Mouse (Mus musculus) liver, postnatal 0 days (tissue): ENCODE measurements around the gene Insig1.

Experiments
- CTCF ChIP-seq: sonication (generic); IDR thresholded peaks from 2 replicates; pipeline ENCODE4 v1.5.1; 2016; ENCODE audit warnings: antibody characterized with exemption, low read depth
- EP300 ChIP-seq: IDR thresholded peaks from 2 replicates; pipeline ENCODE4 v1.6.1; 2016; ENCODE audit warnings: antibody characterized with exemption, low read depth, mild to moderate bottlenecking

GRCm38 (mm10) chr5:28095671-28096070 lies 24.5 kb downstream of the Insig1 start:
- TF ChIP-seq CTCF (no peak), EP300 (no peak)
